Mouse (Mus musculus) testis, adult 2 months (tissue): ENCODE data around the gene Ipcef1.

Experiments used
- CTCF ChIP-seq: fragments of 200-500 bp; IDR thresholded peaks from 2 replicates; pipeline ENCODE4 v1.5.1; 2012; ENCODE audit warnings: low read depth, mild to moderate bottlenecking, inconsistent platforms, low read length, moderate library complexity; ENCODE audit not compliant: control insufficient read depth, insufficient read depth, insufficient replicate concordance
- POLR2A ChIP-seq: fragments of 200-500 bp; IDR thresholded peaks from 2 replicates; pipeline ENCODE4 v1.6.1; 2012; ENCODE audit warnings: low read depth, mild to moderate bottlenecking, inconsistent platforms, low read length, moderate library complexity; ENCODE audit not compliant: control insufficient read depth

- TF ChIP-seq POLR2A (no peak), CTCF (no peak)
These were observed 124.6 kb downstream of the Ipcef1 start for GRCm38 (mm10) chr10:6927600-6928223.
